Mouse (Mus musculus) embryonic fibroblast, embryonic 13.5 days (primary cell): ENCODE measurements around the gene Chst11.

Experiments
- CTCF ChIP-seq: IDR thresholded peaks from 2 replicates; pipeline ENCODE4 v1.5.1; 2011; ENCODE audit warnings: mild to moderate bottlenecking, control low read depth, low read length, moderate library complexity, borderline replicate concordance; ENCODE audit not compliant: insufficient read depth
- POLR2A ChIP-seq: IDR thresholded peaks from 2 replicates; pipeline ENCODE4 v1.6.1; 2011; ENCODE audit warnings: low read depth, mild to moderate bottlenecking, control low read depth, low read length, moderate library complexity

- TF ChIP-seq POLR2A (no peak), CTCF (no peak)
These were observed 1.1 kb downstream of the Chst11 start for GRCm38 (mm10) chr10:82986251-82986992.
